Mouse (Mus musculus): ENCODE measurements at regions not wholly inside any gene's neighbourhood (a gene's known extent, or its start where the extent isn't known, plus 50 kb on each side); places are given as distances from the start of the nearest gene placed in this dataset.

DNA sequence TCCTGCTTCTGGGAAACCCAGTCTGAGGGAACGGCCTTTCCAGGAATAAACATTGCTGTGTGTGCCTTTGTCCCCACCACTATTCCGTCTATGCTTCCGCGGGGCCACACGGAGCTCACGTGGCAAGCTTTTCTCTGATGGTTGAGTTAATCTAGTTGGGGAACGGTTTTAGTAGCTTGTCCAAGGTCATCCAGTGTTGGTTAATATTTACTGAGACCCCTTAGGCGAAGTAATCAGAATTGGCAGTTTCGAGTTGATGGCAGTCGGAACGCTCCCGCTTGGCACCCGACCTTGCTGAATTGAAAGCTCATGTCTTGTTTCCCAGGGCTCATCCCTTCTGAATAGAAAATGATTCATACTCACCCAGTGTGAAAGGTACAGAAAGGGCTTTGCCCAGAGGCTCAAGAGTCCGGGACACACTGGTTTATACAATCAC, 71.6 kb upstream of the Usp24 start:
- TF ChIP-seq CTCF (IDR thresholded peaks at IDR 0.05) (no peak), EP300 (IDR thresholded peaks at IDR 0.05; ENCODE audit: insufficient read depth, low read depth, low read length) (no peak), POLR2A (IDR thresholded peaks at IDR 0.05; ENCODE audit: insufficient read depth, low read depth, low read length) (no peak)
